Comparison of ENCODE assay signal across 10 mouse cellular contexts in the genomic region with DNA sequence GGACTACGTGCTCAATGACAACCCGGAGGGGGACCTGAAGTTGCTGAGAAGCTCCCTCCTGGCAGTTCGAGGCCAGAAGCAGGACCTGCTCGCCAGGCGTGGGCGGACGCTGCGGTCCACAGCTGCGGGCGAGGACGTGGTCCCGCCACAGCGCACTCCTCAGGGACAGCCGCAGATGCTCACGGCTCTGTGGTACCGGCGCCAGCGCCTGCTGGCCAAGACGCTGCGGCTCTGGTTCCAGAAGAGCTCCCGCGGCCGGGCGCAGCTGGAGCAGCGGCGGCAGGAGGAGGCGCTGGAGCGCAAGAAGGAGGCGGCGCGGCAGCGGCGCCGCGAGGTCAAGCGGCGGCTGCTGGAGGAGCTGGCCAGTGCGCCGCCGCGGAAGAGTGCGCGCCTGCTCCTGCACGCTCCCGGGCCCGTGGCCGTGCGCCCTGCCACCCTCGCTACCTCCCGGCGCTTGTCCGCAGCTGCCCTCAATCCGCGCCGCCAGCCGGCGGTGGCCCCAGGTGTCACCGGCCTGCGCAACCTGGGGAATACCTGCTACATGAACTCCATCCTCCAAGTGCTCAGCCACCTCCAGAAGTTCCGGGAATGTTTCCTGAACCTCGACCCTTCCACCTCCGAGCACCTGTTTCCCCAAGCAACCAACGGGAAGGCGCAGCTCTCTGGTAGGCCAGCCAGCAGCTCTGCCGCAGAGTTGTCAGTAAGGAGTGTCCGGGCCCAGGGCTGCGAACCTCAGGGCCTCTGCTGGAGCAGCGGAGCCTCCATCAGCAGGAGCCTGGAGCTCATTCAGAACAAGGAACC. TPM values are rescaled to one million over a fixed set of nuclear protein-coding genes. Genes with fewer than 3 reads are reported as not detected.
DNase-seq lines count a peak whose midpoint lies in the region; ATAC-seq lines count a peak whose summit lies in the region.
"Had no signal": no experiment of that assay in that cellular context is flagged by ENCODE, and none has a peak within 500 bp of the region (broad histone marks: within the 10 kb centered on the region; RNA-seq: fewer than 3 reads in every experiment).

No protein-coding gene starts in this region.

- peak overlapping the region; percentile 71; the same call in 1 of the 2 replicates for H3K27ac ChIP-seq in embryonic facial prominence, embryonic 10.5 days (replicated peaks)
- no peak overlapping the region for H3K27ac ChIP-seq in liver, embryonic 15.5 days (replicated peaks)
- H3K27ac ChIP-seq in neural tube, embryonic 14.5 days (ENCODE audit: low read depth, low read length) = 0 out of 2 replicates have a peak overlapping the region, but pooled peaks have one; percentile 34
- H3K27ac ChIP-seq: macrophage had no signal

- 3% methylated on average over 68 of the region's 68 CpGs for WGBS in embryonic facial prominence, embryonic 10.5 days
- 10% methylated on average over 63 of the region's 68 CpGs for WGBS in liver, embryonic 15.5 days (ENCODE audit: insufficient replicate concordance)
- WGBS in neural tube, embryonic 14.5 days = 5% methylated on average over 47 of the region's 68 CpGs

- H3K9ac ChIP-seq in liver, embryonic 15.5 days = no peak overlapping the region
- H3K9ac ChIP-seq in neural tube, embryonic 14.5 days (replicated peaks; ENCODE audit: low read depth, low read length) = peak overlapping the region; percentile 44

- peaks cover 25% of the 10 kb centered on the region for H3K36me3 ChIP-seq in embryonic facial prominence, embryonic 10.5 days (replicated peaks)
- H3K36me3 ChIP-seq in liver, embryonic 15.5 days (replicated peaks) = peaks cover 49% of the 10 kb centered on the region
- peaks cover 2% of the 10 kb centered on the region; the same call in 1 of the 2 replicates for H3K36me3 ChIP-seq in neural tube, embryonic 14.5 days (ENCODE audit: control insufficient read depth, insufficient read depth, low read length)

- peak overlapping the region; percentile 64 for H3K4me2 ChIP-seq in liver, embryonic 15.5 days
- peak overlapping the region; percentile 71 for H3K4me2 ChIP-seq in neural tube, embryonic 14.5 days (ENCODE audit: low read depth, low read length)

- H3K4me3 ChIP-seq in embryonic facial prominence, embryonic 10.5 days = peak overlapping the region; percentile 63
- H3K4me3 ChIP-seq in liver, embryonic 15.5 days (replicated peaks) = peak overlapping the region; percentile 36
- H3K4me3 ChIP-seq in neural tube, embryonic 14.5 days (ENCODE audit: low read depth, low read length) = peak overlapping the region; percentile 28

- no peaks in the 10 kb centered on the region for H3K9me3 ChIP-seq in embryonic facial prominence, embryonic 10.5 days
- H3K9me3 ChIP-seq in liver, embryonic 15.5 days (replicated peaks) = no peaks in the 10 kb centered on the region
- H3K9me3 ChIP-seq in neural tube, embryonic 14.5 days (ENCODE audit: control insufficient read depth, low read length) = no peaks in the 10 kb centered on the region
- H3K9me3 ChIP-seq: G1E had no signal

- peaks cover 44% of the 10 kb centered on the region for H3K27me3 ChIP-seq in embryonic facial prominence, embryonic 10.5 days (replicated peaks; ENCODE audit: low read depth, poor library complexity, severe bottlenecking)
- H3K27me3 ChIP-seq in liver, embryonic 15.5 days = peaks cover 33% of the 10 kb centered on the region
- H3K27me3 ChIP-seq in neural tube, embryonic 14.5 days (ENCODE audit: control insufficient read depth, insufficient read depth, low read length) = no peaks in the 10 kb centered on the region

- no peak for ATAC-seq in liver, embryonic 15.5 days (ENCODE audit: insufficient read depth)
- peak; percentile 74 for ATAC-seq in neural tube, embryonic 14.5 days (ENCODE audit: low read depth)

- DNase-seq in ovary, adult 18-20 months (ENCODE audit: low spot score) = peak; percentile 66
- DNase-seq in ovary, postnatal 10 days (ENCODE audit: low spot score) = no peak
- DNase-seq in embryonic facial prominence, embryonic 10.5 days (ENCODE audit: low spot score) = peak; percentile 83
- peak; percentile 33 for DNase-seq in heart, adult 8-10 months (ENCODE audit: low spot score)
- DNase-seq in kidney, adult 18-20 months = peak; percentile 72
- DNase-seq in thymus, postnatal 4 days = no peak

- peaks cover 26% of the 10 kb centered on the region for H3K4me1 ChIP-seq in embryonic facial prominence, embryonic 10.5 days
- H3K4me1 ChIP-seq in liver, embryonic 15.5 days (replicated peaks) = peaks cover 13% of the 10 kb centered on the region; the same call in 1 of the 2 replicates
- H3K4me1 ChIP-seq in neural tube, embryonic 14.5 days (ENCODE audit: control insufficient read depth, insufficient read depth, low read length) = peaks cover 13% of the 10 kb centered on the region

RNA-seq across cellular contexts. Expression of a gene that starts 15.7 kb away (rescaled TPM):
- polyA plus RNA-seq in embryonic facial prominence, embryonic 10.5 days (2016; fragmentation: Nextera tagmentation; extraction: Ambion mirVana) = 378 and 379 TPM in 2 replicates
- total RNA-seq in heart, adult 8-10 months (2022) = 100 to 1,000 TPM; 103 to 121 (median 114) TPM
- 193 and 205 TPM in 2 replicates for polyA plus RNA-seq in liver, embryonic 15.5 days (2015; fragmentation: Nextera tagmentation; extraction: Ambion mirVana)
- 296 and 305 TPM in 2 replicates for polyA plus RNA-seq in neural tube, embryonic 14.5 days (2014; fragmentation: Nextera tagmentation; extraction: Ambion mirVana)

RNA-seq across cellular contexts. Expression of a gene that starts 16.3 kb away (rescaled TPM):
- 7.3 and 8.3 TPM in 2 replicates for polyA plus RNA-seq in embryonic facial prominence, embryonic 10.5 days (2016; fragmentation: Nextera tagmentation; extraction: Ambion mirVana)
- 1 to 10 TPM; 4.8 to 7.5 (median 4.9) TPM for total RNA-seq in heart, adult 8-10 months (2022)
- 1.5 and 1.6 TPM in 2 replicates for polyA plus RNA-seq in liver, embryonic 15.5 days (2015; fragmentation: Nextera tagmentation; extraction: Ambion mirVana)
- 33.3 and 41.9 TPM in 2 replicates for polyA plus RNA-seq in neural tube, embryonic 14.5 days (2014; fragmentation: Nextera tagmentation; extraction: Ambion mirVana)

RNA-seq across cellular contexts. Expression of a gene that starts 21.7 kb away (rescaled TPM):
- polyA plus RNA-seq in embryonic facial prominence, embryonic 10.5 days (2016; fragmentation: Nextera tagmentation; extraction: Ambion mirVana) = 0.21 and 0.24 TPM in 2 replicates
- total RNA-seq in heart, adult 8-10 months (2022) = under 1 TPM; 0.31 to 0.68 (median 0.48) TPM
- polyA plus RNA-seq in liver, embryonic 15.5 days (2015; fragmentation: Nextera tagmentation; extraction: Ambion mirVana) = 0.07 TPM in 1 of 2 replicates, not detected in the other
- polyA plus RNA-seq in neural tube, embryonic 14.5 days (2014; fragmentation: Nextera tagmentation; extraction: Ambion mirVana) = 2.0 and 7.7 TPM in 2 replicates

RNA-seq across cellular contexts. Expression of a gene that starts 22.0 kb away (rescaled TPM):
- polyA plus RNA-seq in embryonic facial prominence, embryonic 10.5 days (2016; fragmentation: Nextera tagmentation; extraction: Ambion mirVana) = 0.35 TPM in 1 of 2 replicates, not detected in the other
- total RNA-seq in heart, adult 8-10 months (2022) = 1 to 10 TPM; 3.0 to 5.6 (median 3.7) TPM
- polyA plus RNA-seq in liver, embryonic 15.5 days (2015; fragmentation: Nextera tagmentation; extraction: Ambion mirVana) = not detected in 2 replicates
- 0.68 and 4.4 TPM in 2 replicates for polyA plus RNA-seq in neural tube, embryonic 14.5 days (2014; fragmentation: Nextera tagmentation; extraction: Ambion mirVana)
- total RNA-seq: G1E had no signal

RNA-seq across cellular contexts. Expression of a gene that starts 42.0 kb away (rescaled TPM):
- polyA plus RNA-seq in embryonic facial prominence, embryonic 10.5 days (2016; fragmentation: Nextera tagmentation; extraction: Ambion mirVana) = 4.1 and 5.4 TPM in 2 replicates
- 1 to 10 TPM; 3.4 to 4.6 (median 3.7) TPM for total RNA-seq in heart, adult 8-10 months (2022)
- polyA plus RNA-seq in liver, embryonic 15.5 days (2015; fragmentation: Nextera tagmentation; extraction: Ambion mirVana) = 2.8 and 3.7 TPM in 2 replicates
- polyA plus RNA-seq in neural tube, embryonic 14.5 days (2014; fragmentation: Nextera tagmentation; extraction: Ambion mirVana) = 5.9 and 6.5 TPM in 2 replicates

Comparison
In these comparisons a context has a peak if more than half of its experiments do, and no peak if none do; other contexts are left out.
1. DNase-seq: peak in ovary, adult 18-20 months (single experiment), embryonic facial prominence, embryonic 10.5 days (single experiment), heart, adult 8-10 months (single experiment) and kidney, adult 18-20 months (single experiment); none in ovary, postnatal 10 days (single experiment) and thymus, postnatal 4 days (single experiment).
2. Peak in every context shown above with its lines, with median percentiles within 50 percentile points of each other: H3K4me3 ChIP-seq.